Mouse (Mus musculus): ENCODE results near the gene Rdh11. TPM values are rescaled to one million over a fixed set of nuclear protein-coding genes. Genes with fewer than 3 reads are reported as not detected.
"Not testable (repeated sequence)": the region's sequence is repeated elsewhere in the genome, so short reads cannot be mapped to it uniquely, and the experiment has no call there.

The Rdh11 gene
- polyA plus RNA-seq, 1 experiment = 19.5 TPM

- H3K36me3 ChIP-seq (ENCODE audit: control insufficient read depth, insufficient read depth) = no peaks in the 10 kb centered on the region
- H3ac ChIP-seq (ENCODE audit: control insufficient read depth, insufficient read length) = no peak overlapping the region
- H3K4me3 ChIP-seq = no peak overlapping the region
- H3K4me2 ChIP-seq (ENCODE audit: low read depth) = no peak overlapping the region
- no peak for TF ChIP-seq TCF12 (IDR thresholded peaks at IDR 0.05; ENCODE audit: insufficient read depth, poor library complexity, severe bottlenecking)
- TF ChIP-seq POLR2AphosphoS2 (IDR thresholded peaks at IDR 0.05; ENCODE audit: insufficient read length, low read depth) = no peak
- TF ChIP-seq CEBPB (IDR thresholded peaks at IDR 0.05; ENCODE audit: insufficient read depth, poor library complexity, severe bottlenecking) = no peak
- no peak for TF ChIP-seq MYOG (IDR thresholded peaks at IDR 0.05; ENCODE audit: control insufficient read depth in 1 of 3, insufficient read depth in 1 of 3, insufficient read length in 2 of 3, low read depth in 2 of 3)
- TF ChIP-seq SRF (IDR thresholded peaks at IDR 0.05; ENCODE audit: control insufficient read depth, insufficient read length, low read depth) = no peak
- no peak for TF ChIP-seq REST (IDR thresholded peaks at IDR 0.05; ENCODE audit: insufficient read depth, insufficient read length)
- TF ChIP-seq TCF3 (IDR thresholded peaks at IDR 0.05; ENCODE audit: insufficient read length, low read depth) = no peak
- no peak for TF ChIP-seq USF1 (IDR thresholded peaks at IDR 0.05; ENCODE audit: low read depth)
- TF ChIP-seq MYOD1 (IDR thresholded peaks at IDR 0.05; ENCODE audit: control insufficient read depth in 1 of 3, insufficient read length in 2 of 3, low read depth in 2 of 3) = no peak
- TF ChIP-seq E2F4 (IDR thresholded peaks at IDR 0.05; ENCODE audit: insufficient read depth) = no peak
- TF ChIP-seq POLR2A (IDR thresholded peaks at IDR 0.05; ENCODE audit: insufficient read length, low read depth) = no peak
- no peak for TF ChIP-seq MAX (IDR thresholded peaks at IDR 0.05; ENCODE audit: low read depth)
- H3K27me3 ChIP-seq (ENCODE audit: control insufficient read depth, insufficient read depth, insufficient read length) = no peaks in the 10 kb centered on the region
- H3K79me2 ChIP-seq (ENCODE audit: control insufficient read depth, insufficient read depth) = no peaks in the 10 kb centered on the region
Observed at GRCm38 (mm10) chr12:79201882-79202281, 9.8 kb upstream of the Rdh11 start.

- Histone ChIP-seq H3ac (ENCODE audit: control insufficient read depth, insufficient read length) (no peak overlapping the region), H3K36me3 (ENCODE audit: control insufficient read depth, insufficient read depth) (no peaks in the 10 kb centered on the region), H3K4me3 (no peak overlapping the region), H3K27me3 (ENCODE audit: control insufficient read depth, insufficient read depth, insufficient read length) (no peaks in the 10 kb centered on the region), H3K4me2 (ENCODE audit: low read depth) (no peak overlapping the region), H3K79me2 (ENCODE audit: control insufficient read depth, insufficient read depth) (no peaks in the 10 kb centered on the region)
- TF ChIP-seq POLR2A (IDR thresholded peaks at IDR 0.05; ENCODE audit: insufficient read length, low read depth) = no peak
- no peak for TF ChIP-seq CEBPB (IDR thresholded peaks at IDR 0.05; ENCODE audit: insufficient read depth, poor library complexity, severe bottlenecking)
- no peak for TF ChIP-seq E2F4 (IDR thresholded peaks at IDR 0.05; ENCODE audit: insufficient read depth)
- TF ChIP-seq SRF (IDR thresholded peaks at IDR 0.05; ENCODE audit: control insufficient read depth, insufficient read length, low read depth) = no peak
- TF ChIP-seq MYOD1 (IDR thresholded peaks at IDR 0.05; ENCODE audit: control insufficient read depth in 1 of 3, insufficient read length in 2 of 3, low read depth in 2 of 3) = no peak
- TF ChIP-seq TCF12 (IDR thresholded peaks at IDR 0.05; ENCODE audit: insufficient read depth, poor library complexity, severe bottlenecking) = no peak
- no peak for TF ChIP-seq REST (IDR thresholded peaks at IDR 0.05; ENCODE audit: insufficient read depth, insufficient read length)
Observed at GRCm38 (mm10) chr12:79197105-79197504, 5.0 kb upstream of the Rdh11 start.

- Histone ChIP-seq H3K27me3 (ENCODE audit: control insufficient read depth, insufficient read depth, insufficient read length) (no peaks in the 10 kb centered on the region), H3K79me2 (ENCODE audit: control insufficient read depth, insufficient read depth) (peaks cover 25% of the 10 kb centered on the region), H3K4me3 (no peak overlapping the region), H3K4me2 (ENCODE audit: low read depth) (no peak overlapping the region), H3K36me3 (ENCODE audit: control insufficient read depth, insufficient read depth) (no peaks in the 10 kb centered on the region), H3ac (ENCODE audit: control insufficient read depth, insufficient read length) (no peak overlapping the region)
- TF ChIP-seq MYOG (IDR thresholded peaks at IDR 0.05; ENCODE audit: control insufficient read depth in 1 of 3, insufficient read depth in 1 of 3, insufficient read length in 2 of 3, low read depth in 2 of 3) (no peak), MAX (IDR thresholded peaks at IDR 0.05; ENCODE audit: low read depth) (no peak)
Observed at GRCm38 (mm10) chr12:79193441-79193840, 1.3 kb upstream of the Rdh11 start.

GRCm38 (mm10) chr12:79191701-79192100 is 392 bp downstream of the Rdh11 start:
- Histone ChIP-seq H3K36me3 (ENCODE audit: control insufficient read depth, insufficient read depth) (peaks cover 14% of the 10 kb centered on the region), H3ac (ENCODE audit: control insufficient read depth, insufficient read length) (peak overlapping the region; percentile 38), H3K4me2 (ENCODE audit: low read depth) (peak overlapping the region; percentile 85), H3K79me2 (ENCODE audit: control insufficient read depth, insufficient read depth) (peaks cover 28% of the 10 kb centered on the region), H3K4me3 (peak overlapping the region; percentile 63), H3K27me3 (ENCODE audit: control insufficient read depth, insufficient read depth, insufficient read length) (no peaks in the 10 kb centered on the region)
- TF ChIP-seq POLR2AphosphoS2 (IDR thresholded peaks at IDR 0.05; ENCODE audit: insufficient read length, low read depth) (peak; percentile 46), POLR2A (IDR thresholded peaks at IDR 0.05; ENCODE audit: insufficient read length, low read depth) (peak; percentile 58), USF1 (IDR thresholded peaks at IDR 0.05; ENCODE audit: low read depth) (no peak)

- TF ChIP-seq USF1 (IDR thresholded peaks at IDR 0.05; ENCODE audit: low read depth) = peak; percentile 18
- TF ChIP-seq REST (IDR thresholded peaks at IDR 0.05; ENCODE audit: insufficient read depth, insufficient read length) = no peak
- Histone ChIP-seq H3K79me2 (ENCODE audit: control insufficient read depth, insufficient read depth) (peaks cover 28% of the 10 kb centered on the region), H3K4me2 (ENCODE audit: low read depth) (peak overlapping the region; percentile 85), H3K36me3 (ENCODE audit: control insufficient read depth, insufficient read depth) (peaks cover 20% of the 10 kb centered on the region), H3K4me3 (peak overlapping the region; percentile 63), H3ac (ENCODE audit: control insufficient read depth, insufficient read length) (peak overlapping the region; percentile 38), H3K27me3 (ENCODE audit: control insufficient read depth, insufficient read depth, insufficient read length) (no peaks in the 10 kb centered on the region)
Observed at GRCm38 (mm10) chr12:79190931-79191673, 991 bp downstream of the Rdh11 start.

GRCm38 (mm10) chr12:79185160-79185559 is 6.9 kb downstream of the Rdh11 start:
- Histone ChIP-seq H3K79me2 (ENCODE audit: control insufficient read depth, insufficient read depth) (peaks cover 17% of the 10 kb centered on the region), H3K36me3 (ENCODE audit: control insufficient read depth, insufficient read depth) (peaks cover 54% of the 10 kb centered on the region)
- not testable (repeated sequence) for H3ac ChIP-seq (ENCODE audit: control insufficient read depth, insufficient read length); H3K4me3 ChIP-seq; H3K27me3 ChIP-seq (ENCODE audit: control insufficient read depth, insufficient read depth, insufficient read length); H3K4me2 ChIP-seq (ENCODE audit: low read depth)
